Mouse (Mus musculus) erythroblast, embryonic 14.5 days (primary cell): ENCODE measurements around the gene Arhgef40.
"Not testable (repeated sequence)": the region's sequence is repeated elsewhere in the genome, so short reads cannot be mapped to it uniquely, and the experiment has no call there.

Experiments used
- GATA1 ChIP-seq: IDR thresholded peaks from 2 replicates; pipeline ENCODE4 v1.6.1; 2012; ENCODE audit warnings: low read length, inconsistent platforms, mixed read lengths
- TAL1 ChIP-seq: IDR thresholded peaks from 3 replicates; pipeline ENCODE4 v1.6.1; 2012; ENCODE audit warnings: low read length, inconsistent platforms, mixed read lengths

DNA sequence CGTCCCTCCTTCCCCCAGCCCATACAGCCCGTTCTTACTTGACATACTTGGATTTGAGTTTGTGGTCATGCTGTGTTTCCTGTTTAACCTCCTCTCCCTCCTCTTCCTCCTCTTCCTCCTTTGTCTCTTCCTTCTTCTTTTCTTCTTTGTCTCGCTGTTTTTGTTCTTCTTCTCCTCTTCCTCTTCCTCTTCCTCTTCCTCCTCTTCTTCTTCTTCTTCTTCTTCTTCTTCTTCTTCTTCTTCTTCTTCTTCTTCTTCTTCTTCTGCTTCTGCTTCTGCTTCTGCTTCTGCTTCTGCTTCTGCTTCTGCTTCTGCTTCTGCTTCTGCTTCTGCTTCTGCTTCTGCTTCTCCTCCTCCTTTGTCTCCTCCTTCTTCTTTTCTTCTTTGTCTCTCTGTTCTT lies 57.8 kb downstream of the Arhgef40 start, which contains the start of gene Olfr221:
- not testable (repeated sequence) for TF ChIP-seq GATA1, TAL1
